Mouse (Mus musculus): ENCODE measurements at regions not wholly inside any gene's neighbourhood (a gene's known extent, or its start where the extent isn't known, plus 50 kb on each side); places are given as distances from the start of the nearest gene placed in this dataset.

GRCm38 (mm10) chr6:91622425-91622824 is 61.4 kb upstream of the Slc6a6 start:
- DNase-seq (ENCODE audit: low spot score): no peak
- no peak overlapping the region for H3K4me3 ChIP-seq
- H3K9me3 ChIP-seq (replicated peaks): no peaks in the 10 kb centered on the region
- H3K4me1 ChIP-seq: peaks cover 11% of the 10 kb centered on the region
- no peaks in the 10 kb centered on the region for H3K36me3 ChIP-seq
- H3K27me3 ChIP-seq (ENCODE audit: low read depth, poor library complexity, severe bottlenecking): no peaks in the 10 kb centered on the region
- 65% methylated on average over 3 of the region's 3 CpGs for WGBS
- H3K27ac ChIP-seq: no peak overlapping the region

DNA sequence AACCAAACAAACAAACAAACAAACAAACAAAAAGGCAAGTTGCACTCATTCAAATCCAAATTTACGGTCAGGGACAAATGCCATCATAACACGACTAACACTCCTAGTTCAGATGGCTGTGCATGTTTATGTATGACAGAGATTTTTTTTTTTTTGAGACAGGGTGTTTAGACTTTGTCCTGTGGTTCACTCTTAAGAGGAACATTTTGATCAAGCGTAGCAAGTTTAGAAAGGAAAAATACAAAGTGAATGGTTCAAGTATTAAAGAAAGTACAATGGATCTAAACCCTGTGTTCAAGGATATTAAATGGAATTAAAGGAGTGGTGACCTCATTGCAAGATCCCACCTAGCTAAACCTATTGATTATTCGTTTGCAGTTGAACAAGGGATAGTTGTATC is 60.2 kb upstream of the Slc6a6 start:
- no peak for DNase-seq (ENCODE audit: low spot score)
- Histone ChIP-seq H3K9me3 (replicated peaks) (no peaks in the 10 kb centered on the region), H3K4me1 (0 out of 2 replicates have a peak, but pooled peaks cover 2% of the 10 kb centered on the region), H3K27ac (no peak overlapping the region), H3K36me3 (no peaks in the 10 kb centered on the region), H3K27me3 (ENCODE audit: low read depth, poor library complexity, severe bottlenecking) (no peaks in the 10 kb centered on the region), H3K4me3 (no peak overlapping the region)
- WGBS: 93% methylated on average over 4 of the region's 4 CpGs

DNA sequence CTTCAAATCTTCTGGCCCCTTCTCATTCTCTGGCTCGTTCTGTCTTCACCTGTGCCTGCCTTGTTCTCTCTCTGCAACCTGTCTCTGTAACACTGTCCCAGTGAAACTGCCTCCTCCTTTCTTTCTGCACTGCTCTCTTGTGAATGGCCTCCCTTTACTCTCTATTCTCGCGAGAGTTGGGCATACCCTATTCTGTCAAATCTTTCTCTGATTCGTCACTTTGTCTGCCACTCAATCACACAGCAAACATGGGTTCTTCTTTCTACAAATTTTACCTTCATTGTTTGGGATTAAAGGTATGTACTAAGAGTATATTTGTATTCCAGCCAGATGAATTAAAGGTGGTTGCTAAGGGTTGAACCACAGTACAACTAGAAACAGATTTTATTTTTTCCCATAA is 54.6 kb upstream of the Slc6a6 start:
- H3K4me1 ChIP-seq: no peaks in the 10 kb centered on the region
- no peaks in the 10 kb centered on the region for H3K27me3 ChIP-seq (ENCODE audit: low read depth, poor library complexity, severe bottlenecking)
- H3K9me3 ChIP-seq (replicated peaks): no peaks in the 10 kb centered on the region
- H3K4me3 ChIP-seq: no peak overlapping the region
- no peak for DNase-seq (ENCODE audit: low spot score)
- H3K27ac ChIP-seq: no peak overlapping the region
- 89% methylated on average over 4 of the region's 4 CpGs for WGBS
- H3K36me3 ChIP-seq: no peaks in the 10 kb centered on the region

DNA sequence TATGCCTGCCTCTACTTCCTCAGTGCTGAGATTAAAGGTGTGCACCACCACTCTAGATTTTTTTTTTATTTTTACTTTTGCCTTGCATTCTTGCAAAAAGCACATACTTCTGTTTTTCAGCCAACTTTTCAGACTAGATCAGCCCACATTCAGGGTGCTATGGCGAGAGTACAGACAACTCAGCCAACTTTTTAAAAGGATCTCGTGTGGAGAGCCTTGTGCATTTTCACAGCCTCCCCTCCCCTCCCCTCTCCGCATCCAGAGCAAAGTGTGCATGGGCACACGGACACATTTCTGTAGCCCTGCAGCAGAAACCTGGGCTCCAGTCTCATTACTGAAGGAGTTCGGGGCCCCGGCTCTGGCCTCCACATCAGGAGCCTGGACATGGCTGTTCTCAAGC is 52.6 kb upstream of the Slc6a6 start:
- Histone ChIP-seq H3K36me3 (no peaks in the 10 kb centered on the region), H3K27ac (no peak overlapping the region), H3K4me3 (no peak overlapping the region), H3K27me3 (ENCODE audit: low read depth, poor library complexity, severe bottlenecking) (no peaks in the 10 kb centered on the region), H3K9me3 (replicated peaks) (no peaks in the 10 kb centered on the region), H3K4me1 (no peaks in the 10 kb centered on the region)
- no peak for DNase-seq (ENCODE audit: low spot score)
- WGBS: 95% methylated on average over 6 of the region's 6 CpGs

Data from limb, embryonic 10.5 days (tissue).